Mouse (Mus musculus): ENCODE measurements around the gene Vcam1.

GRCm38 (mm10) chr3:116127281-116127680, 2.2 kb downstream of the Vcam1 start:
- TF ChIP-seq CTCF (IDR thresholded peaks at IDR 0.05; ENCODE audit: low read depth, low read length) (no peak), POLR2A (IDR thresholded peaks at IDR 0.05; ENCODE audit: extremely low read depth, insufficient read depth, low read length) (no peak)
